Mouse (Mus musculus): ENCODE data around the gene Tra2a. TPM values are rescaled to one million over a fixed set of nuclear protein-coding genes. Genes with fewer than 3 reads are reported as not detected.
A peak's percentile ranks its signal among the peaks of the same experiment; 100 is the strongest.

Tra2a gene
- polyA plus RNA-seq, 1 experiment from 2014 or later, result 57.6 TPM

DNA sequence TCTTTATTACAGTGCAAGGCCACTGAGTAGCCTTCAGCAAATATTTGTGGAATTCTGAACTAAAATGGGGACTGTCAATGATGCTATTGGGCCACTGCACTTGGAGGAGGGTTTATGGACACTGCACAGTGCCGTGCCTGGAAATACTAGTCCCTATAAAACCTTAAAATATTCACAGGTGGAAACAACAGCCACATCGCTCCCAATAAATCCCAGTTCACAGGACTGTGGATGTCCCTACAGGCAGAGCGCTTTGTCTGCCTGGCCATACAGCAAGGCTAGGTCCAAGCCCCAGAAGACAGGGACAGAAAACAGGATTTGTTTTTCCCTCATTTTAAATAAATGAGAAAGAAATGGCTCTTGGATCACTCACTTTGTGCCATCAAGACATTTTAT lies 38.1 kb downstream of the Tra2a start:
- no peak overlapping the region for H3K9ac ChIP-seq (ENCODE audit: low read length)
- H3K4me1 ChIP-seq (ENCODE audit: control insufficient read depth, insufficient read depth, low read length), result peaks cover 6% of the 10 kb centered on the region
- no peak for ATAC-seq (ENCODE audit: low FRiP score)
- 96% methylated on average over 3 of the region's 3 CpGs for WGBS
- no peak for DNase-seq (ENCODE audit: low spot score, missing footprints)
- H3K27me3 ChIP-seq (ENCODE audit: control insufficient read depth, insufficient read depth, low read length), result no peaks in the 10 kb centered on the region
- no peaks in the 10 kb centered on the region for H3K36me3 ChIP-seq (ENCODE audit: control insufficient read depth, insufficient read depth, low read length)
- no peak overlapping the region for H3K4me3 ChIP-seq (ENCODE audit: low read depth, low read length)
- H3K9me3 ChIP-seq (ENCODE audit: control insufficient read depth, low read length), result no peaks in the 10 kb centered on the region
- no peak overlapping the region for H3K27ac ChIP-seq (ENCODE audit: low read depth, low read length)
- no peak overlapping the region for H3K4me2 ChIP-seq

DNA sequence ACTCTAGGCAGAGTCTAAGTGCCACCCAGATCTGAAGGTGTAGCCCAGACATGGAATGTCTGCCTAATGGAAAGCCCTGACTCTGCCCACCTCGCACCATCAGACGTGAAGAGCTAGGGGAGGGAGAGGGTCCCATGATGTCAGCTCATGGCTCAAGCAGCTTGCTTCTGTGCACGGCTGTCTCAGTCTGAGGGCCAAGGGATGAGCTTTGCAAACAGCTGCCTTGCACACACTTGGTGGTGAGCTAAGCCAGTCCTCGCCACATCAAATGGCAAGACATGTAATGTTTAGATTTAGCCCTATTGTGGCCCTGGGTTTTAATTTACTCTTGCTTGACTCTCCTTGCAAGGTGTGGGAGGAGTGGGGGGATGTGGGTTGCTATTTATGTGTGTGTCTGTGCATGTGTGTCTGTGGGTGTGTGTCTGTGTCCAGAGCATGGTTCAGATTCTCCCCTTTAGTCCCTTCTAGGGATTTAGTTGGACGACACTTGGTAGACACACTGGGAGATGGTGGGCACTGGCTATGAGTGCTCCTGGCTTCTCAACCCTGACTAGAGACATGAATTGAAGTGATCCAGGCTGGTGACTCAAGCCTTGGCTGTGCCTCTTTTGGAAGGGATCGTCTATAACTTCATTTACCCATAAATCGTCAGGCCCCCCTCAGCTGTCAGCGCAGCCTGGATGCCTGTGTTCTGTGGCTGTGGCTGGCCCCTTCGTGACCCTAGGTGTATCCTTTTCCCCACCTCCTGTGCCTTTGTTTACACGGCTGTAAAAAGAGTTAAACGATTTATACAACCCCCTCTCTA lies 38.7 kb downstream of the Tra2a start:
- H3K4me3 ChIP-seq (ENCODE audit: low read depth, low read length), result no peak overlapping the region
- 73% methylated on average over 11 of the region's 11 CpGs for WGBS
- no peak overlapping the region for H3K4me2 ChIP-seq
- ATAC-seq (ENCODE audit: low FRiP score) (no peak), DNase-seq (ENCODE audit: low spot score, missing footprints) (no peak)
- no peak overlapping the region for H3K9ac ChIP-seq (ENCODE audit: low read length)
- H3K4me1 ChIP-seq (ENCODE audit: control insufficient read depth, insufficient read depth, low read length), result peaks cover 8% of the 10 kb centered on the region
- no peaks in the 10 kb centered on the region for H3K27me3 ChIP-seq (ENCODE audit: control insufficient read depth, insufficient read depth, low read length)
- H3K36me3 ChIP-seq (ENCODE audit: control insufficient read depth, insufficient read depth, low read length), result no peaks in the 10 kb centered on the region
- H3K27ac ChIP-seq (ENCODE audit: low read depth, low read length), result no peak overlapping the region
- H3K9me3 ChIP-seq (ENCODE audit: control insufficient read depth, low read length), result no peaks in the 10 kb centered on the region

DNA sequence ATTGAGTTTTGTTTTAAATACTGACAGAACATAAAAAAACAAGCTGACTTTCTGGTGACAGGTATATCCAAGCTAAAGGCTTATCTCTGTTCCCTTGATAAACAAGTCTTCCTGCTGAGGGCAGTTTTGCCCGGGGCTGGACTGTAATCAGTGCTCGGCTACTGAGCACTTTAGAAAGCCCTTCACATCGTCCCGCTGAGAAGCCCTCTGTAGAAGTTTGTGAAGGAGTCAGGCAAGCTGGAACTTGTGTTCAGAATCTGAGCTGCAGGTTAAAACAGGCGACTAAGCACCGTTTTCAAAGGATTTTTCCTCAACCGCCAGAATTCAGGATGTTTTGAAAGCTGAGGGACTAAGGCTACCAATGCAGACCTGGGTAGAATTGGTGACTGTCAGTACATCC lies 41.9 kb downstream of the Tra2a start:
- H3K36me3 ChIP-seq (ENCODE audit: control insufficient read depth, insufficient read depth, low read length), result no peaks in the 10 kb centered on the region
- H3K27me3 ChIP-seq (ENCODE audit: control insufficient read depth, insufficient read depth, low read length), result no peaks in the 10 kb centered on the region
- H3K4me1 ChIP-seq (ENCODE audit: control insufficient read depth, insufficient read depth, low read length), result peaks cover 8% of the 10 kb centered on the region
- no peak for ATAC-seq (ENCODE audit: low FRiP score)
- no peaks in the 10 kb centered on the region for H3K9me3 ChIP-seq (ENCODE audit: control insufficient read depth, low read length)
- WGBS, result 0% methylated on average over 7 of the region's 7 CpGs
- no peak overlapping the region for H3K27ac ChIP-seq (ENCODE audit: low read depth, low read length)
- H3K9ac ChIP-seq (ENCODE audit: low read length), result peak overlapping the region; percentile 40
- peak overlapping the region; percentile 15; the same call in 1 of the 2 replicates for H3K4me2 ChIP-seq
- no peak overlapping the region for H3K4me3 ChIP-seq (ENCODE audit: low read depth, low read length)
- no peak for DNase-seq (ENCODE audit: low spot score, missing footprints)

DNA sequence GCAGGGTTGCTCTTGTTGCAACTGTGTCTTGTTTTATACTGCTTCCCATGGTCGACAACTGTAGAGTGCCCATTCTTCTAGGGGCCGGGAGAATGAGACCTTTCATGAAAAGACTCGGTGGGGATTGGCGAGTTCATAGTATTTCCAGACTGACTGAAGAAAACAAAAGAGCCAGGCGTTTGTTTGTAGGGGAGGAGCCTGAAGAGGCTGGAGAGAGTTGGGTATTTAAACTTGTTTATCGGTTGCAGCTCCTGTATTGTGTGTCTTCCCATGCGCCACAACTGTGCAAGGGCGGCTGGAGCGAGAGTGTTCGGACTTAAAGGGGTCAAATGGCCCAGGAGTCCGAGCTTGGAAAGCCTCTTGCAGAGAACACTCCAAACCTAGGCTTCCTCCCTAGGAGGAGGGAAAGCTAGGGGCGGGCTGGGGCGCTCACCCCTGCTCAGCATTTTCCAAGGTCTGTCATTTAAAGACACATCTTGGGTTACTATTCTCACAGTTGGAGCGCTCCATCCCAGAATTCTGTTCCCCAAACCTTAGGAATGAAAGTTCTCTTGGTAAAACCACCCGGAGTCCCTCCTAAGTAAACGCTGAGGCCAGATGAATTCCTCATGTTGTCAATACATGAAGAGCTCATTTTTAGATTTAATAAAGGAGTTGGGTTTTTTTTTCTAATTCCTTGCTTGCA lies 43.8 kb downstream of the Tra2a start:
- Histone ChIP-seq H3K36me3 (ENCODE audit: control insufficient read depth, insufficient read depth, low read length) (no peaks in the 10 kb centered on the region), H3K4me2 (peak overlapping the region; percentile 43), H3K27ac (ENCODE audit: low read depth, low read length) (peak overlapping the region; percentile 38), H3K4me3 (ENCODE audit: low read depth, low read length) (peak overlapping the region; percentile 27), H3K27me3 (ENCODE audit: control insufficient read depth, insufficient read depth, low read length) (no peaks in the 10 kb centered on the region), H3K4me1 (ENCODE audit: control insufficient read depth, insufficient read depth, low read length) (peaks cover 8% of the 10 kb centered on the region), H3K9ac (ENCODE audit: low read length) (peak overlapping the region; percentile 57), H3K9me3 (ENCODE audit: control insufficient read depth, low read length) (no peaks in the 10 kb centered on the region)
- ATAC-seq (ENCODE audit: low FRiP score) (no peak), DNase-seq (ENCODE audit: low spot score, missing footprints) (peak; percentile 96)
- WGBS, result 1% methylated on average over 16 of the region's 16 CpGs

DNA sequence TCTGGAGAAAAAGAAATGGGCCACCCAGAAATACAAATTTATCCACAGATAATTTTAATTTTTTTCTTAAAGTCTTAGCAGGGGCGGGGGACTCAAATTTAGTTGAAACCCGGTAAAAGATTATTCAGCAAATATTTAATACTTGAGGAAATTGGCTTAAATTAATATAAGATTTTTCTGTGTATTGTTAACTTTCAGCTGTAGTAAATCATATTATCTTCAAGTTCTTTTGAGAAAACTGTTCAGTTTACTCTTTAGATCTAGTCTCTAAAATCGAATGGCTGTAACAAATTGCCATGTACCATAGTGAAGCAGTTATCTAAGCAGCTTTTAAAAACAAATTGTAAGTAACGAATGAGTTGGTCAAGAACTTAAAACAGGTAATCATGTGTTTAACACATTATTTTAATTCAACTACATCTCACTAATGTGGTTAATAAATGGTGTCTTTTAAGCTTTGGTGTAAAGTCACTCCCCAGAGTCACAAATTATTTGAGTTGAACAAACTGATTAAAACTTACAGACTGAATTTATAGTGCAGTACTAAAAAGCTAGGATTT lies 44.8 kb downstream of the Tra2a start:
- Histone ChIP-seq H3K4me1 (ENCODE audit: control insufficient read depth, insufficient read depth, low read length) (peaks cover 8% of the 10 kb centered on the region), H3K4me2 (peak overlapping the region; percentile 19; the same call in 1 of the 2 replicates), H3K9ac (ENCODE audit: low read length) (no peak overlapping the region), H3K4me3 (ENCODE audit: low read depth, low read length) (no peak overlapping the region), H3K9me3 (ENCODE audit: control insufficient read depth, low read length) (no peaks in the 10 kb centered on the region), H3K36me3 (ENCODE audit: control insufficient read depth, insufficient read depth, low read length) (no peaks in the 10 kb centered on the region), H3K27ac (ENCODE audit: low read depth, low read length) (no peak overlapping the region), H3K27me3 (ENCODE audit: control insufficient read depth, insufficient read depth, low read length) (no peaks in the 10 kb centered on the region)
- no peak for ATAC-seq (ENCODE audit: low FRiP score)
- WGBS, result 2% methylated on average over 4 of the region's 4 CpGs
- no peak for DNase-seq (ENCODE audit: low spot score, missing footprints)

DNA sequence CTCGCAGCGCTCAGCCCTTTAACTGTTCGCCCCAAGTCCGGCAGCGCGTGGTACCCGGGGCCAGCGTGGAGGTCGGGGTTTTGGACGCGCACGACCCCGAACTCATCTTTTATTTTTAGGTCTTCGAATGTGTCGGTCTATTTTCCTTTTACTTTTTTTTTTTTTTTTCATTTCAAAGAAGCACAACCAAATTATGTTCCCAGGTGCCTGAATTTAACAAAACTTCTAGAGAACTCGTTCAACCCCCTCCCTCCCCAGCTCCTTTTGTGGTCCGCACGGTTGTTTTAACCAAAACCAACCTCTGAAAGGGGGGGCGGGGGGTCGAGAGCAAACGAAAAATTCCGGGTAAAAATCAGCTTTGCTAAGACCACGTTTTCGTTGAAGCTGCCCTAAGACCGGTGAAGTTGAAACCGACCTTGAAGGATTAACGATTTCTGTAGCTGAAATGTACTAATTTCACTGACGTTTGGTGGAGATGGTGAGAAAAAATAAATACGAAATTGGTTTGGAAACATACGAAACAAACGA lies 45.5 kb downstream of the Tra2a start:
- H3K9me3 ChIP-seq (ENCODE audit: control insufficient read depth, low read length), result no peaks in the 10 kb centered on the region
- ATAC-seq (ENCODE audit: low FRiP score) (no peak), DNase-seq (ENCODE audit: low spot score, missing footprints) (peak; percentile 98)
- H3K4me3 ChIP-seq (ENCODE audit: low read depth, low read length), result peak overlapping the region; percentile 63
- peaks cover 8% of the 10 kb centered on the region for H3K4me1 ChIP-seq (ENCODE audit: control insufficient read depth, insufficient read depth, low read length)
- H3K9ac ChIP-seq (ENCODE audit: low read length), result peak overlapping the region; percentile 55
- H3K4me2 ChIP-seq, result peak overlapping the region; percentile 56
- 0% methylated on average over 31 of the region's 31 CpGs for WGBS
- peak overlapping the region; percentile 12; the same call in 1 of the 2 replicates for H3K27ac ChIP-seq (ENCODE audit: low read depth, low read length)
- no peaks in the 10 kb centered on the region for H3K36me3 ChIP-seq (ENCODE audit: control insufficient read depth, insufficient read depth, low read length)
- H3K27me3 ChIP-seq (ENCODE audit: control insufficient read depth, insufficient read depth, low read length), result no peaks in the 10 kb centered on the region

DNA sequence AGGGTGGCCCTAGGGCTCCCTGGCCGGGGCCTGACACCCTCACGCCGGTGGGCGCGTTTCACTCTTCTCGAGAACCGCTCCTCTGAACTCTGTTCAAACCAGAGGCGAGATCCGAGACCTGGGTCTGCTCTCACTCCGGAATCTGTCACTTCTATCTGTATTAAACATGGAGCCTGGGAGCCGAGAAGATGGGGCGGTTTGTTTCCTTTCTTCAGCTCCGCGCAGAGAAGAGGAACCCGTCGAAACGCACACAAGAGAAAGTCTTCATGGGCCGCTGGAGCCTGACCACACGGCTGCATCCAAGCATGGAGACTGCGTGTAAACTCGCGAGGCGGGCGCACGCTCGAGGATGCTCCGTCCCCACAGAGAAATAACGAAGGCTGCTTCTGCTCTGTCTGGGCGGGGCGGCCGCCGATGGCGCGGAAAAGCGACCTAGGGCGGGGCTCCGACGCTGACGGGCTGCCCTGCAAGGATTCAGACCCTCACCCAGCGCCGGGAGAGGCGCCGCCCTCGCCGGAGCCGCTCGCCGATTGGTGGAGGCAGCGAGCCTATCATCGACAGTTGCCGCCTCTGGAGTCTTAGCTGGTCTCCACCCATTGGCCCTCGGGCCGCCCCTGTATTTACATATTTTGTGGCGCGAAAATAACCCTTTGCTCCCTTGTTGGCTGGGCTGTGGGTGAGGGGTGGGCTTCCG lies 46.1 kb downstream of the Tra2a start:
- H3K36me3 ChIP-seq (ENCODE audit: control insufficient read depth, insufficient read depth, low read length), result no peaks in the 10 kb centered on the region
- ATAC-seq (ENCODE audit: low FRiP score), result peak; percentile 88

DNA sequence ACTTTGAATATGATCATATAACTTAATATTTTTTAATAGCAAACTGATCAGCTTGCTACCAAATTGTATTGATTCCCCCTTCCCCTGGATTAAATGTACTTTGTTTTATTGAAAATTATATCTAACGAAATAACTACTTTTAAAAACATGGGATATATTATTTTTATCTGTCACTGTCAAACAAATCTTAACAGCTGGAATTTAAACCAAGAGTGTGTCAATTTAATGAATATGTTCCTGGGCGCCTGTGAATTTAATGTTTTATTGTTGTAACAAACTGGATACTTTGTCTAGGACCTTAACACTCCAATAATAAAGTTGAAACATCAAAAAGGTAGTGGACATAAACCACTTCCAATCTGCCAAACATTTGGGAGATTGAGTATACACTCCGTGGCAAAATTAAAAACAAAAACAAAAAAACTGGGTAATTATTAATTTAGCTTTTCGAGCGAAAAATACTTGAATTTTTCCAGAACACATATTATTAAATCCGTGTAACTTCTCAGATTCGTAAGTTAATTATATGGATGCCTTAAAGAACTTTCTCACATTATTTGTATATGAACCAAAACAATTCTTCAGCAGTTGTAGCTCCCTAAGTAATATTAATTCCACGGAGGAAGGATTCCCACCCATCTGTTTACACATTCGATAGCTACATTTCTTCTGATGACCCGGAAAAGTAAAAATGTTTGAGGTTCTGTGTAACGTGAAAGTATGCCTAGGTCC lies 46.9 kb downstream of the Tra2a start:
- Histone ChIP-seq H3K27me3 (ENCODE audit: control insufficient read depth, insufficient read depth, low read length) (no peaks in the 10 kb centered on the region), H3K27ac (ENCODE audit: low read depth, low read length) (peak overlapping the region; percentile 96), H3K9ac (ENCODE audit: low read length) (peak overlapping the region; percentile 86), H3K4me1 (ENCODE audit: control insufficient read depth, insufficient read depth, low read length) (peaks cover 13% of the 10 kb centered on the region), H3K9me3 (ENCODE audit: control insufficient read depth, low read length) (no peaks in the 10 kb centered on the region), H3K4me3 (ENCODE audit: low read depth, low read length) (peak overlapping the region; percentile 63), H3K36me3 (ENCODE audit: control insufficient read depth, insufficient read depth, low read length) (no peaks in the 10 kb centered on the region), H3K4me2 (peak overlapping the region; percentile 56)
- no peak for ATAC-seq (ENCODE audit: low FRiP score)
- no peak for DNase-seq (ENCODE audit: low spot score, missing footprints)
- WGBS, result 2% methylated on average over 11 of the region's 11 CpGs

More for the DNA sequence above, 46.1 kb downstream of the Tra2a start:
- H3K27ac ChIP-seq (ENCODE audit: low read depth, low read length), result peak overlapping the region; percentile 96
- H3K4me1 ChIP-seq (ENCODE audit: control insufficient read depth, insufficient read depth, low read length), result peaks cover 9% of the 10 kb centered on the region
- under 1% methylated on average over 56 of the region's 56 CpGs for WGBS
- peak; percentile 99 for DNase-seq (ENCODE audit: low spot score, missing footprints)
- H3K4me2 ChIP-seq, result peak overlapping the region; percentile 56
- no peaks in the 10 kb centered on the region for H3K9me3 ChIP-seq (ENCODE audit: control insufficient read depth, low read length)
- peak overlapping the region; percentile 63 for H3K4me3 ChIP-seq (ENCODE audit: low read depth, low read length)
- no peaks in the 10 kb centered on the region for H3K27me3 ChIP-seq (ENCODE audit: control insufficient read depth, insufficient read depth, low read length)
- H3K9ac ChIP-seq (ENCODE audit: low read length), result peak overlapping the region; percentile 86

Measured in midbrain, embryonic 11.5 days (tissue).